Mouse (Mus musculus): ENCODE results near the gene Gucy2d. TPM values are rescaled to one million over a fixed set of nuclear protein-coding genes. Genes with fewer than 3 reads are reported as not detected.

The Gucy2d gene
- polyA plus RNA-seq, 1 experiment from 2014 or later = not detected

- Histone ChIP-seq H3K4me3 (ENCODE audit: low read length) (no peak overlapping the region), H3K27me3 (ENCODE audit: insufficient read depth, low read length) (peaks cover 12% of the 10 kb centered on the region), H3K27ac (ENCODE audit: low read length) (no peak overlapping the region), H3K9me3 (ENCODE audit: low read length) (no peaks in the 10 kb centered on the region), H3K4me1 (ENCODE audit: insufficient read depth, low read length) (peaks cover 8% of the 10 kb centered on the region; the same call in 1 of the 2 replicates), H3K36me3 (ENCODE audit: insufficient read depth, low read length) (no peaks in the 10 kb centered on the region), H3K4me2 (replicated peaks; ENCODE audit: low read depth, low read length) (no peak overlapping the region), H3K9ac (replicated peaks; ENCODE audit: low read length) (no peak overlapping the region)
- ATAC-seq (ENCODE audit: low FRiP score, low TSS enrichment) = no peak
- WGBS = 70% methylated on average over 4 of the region's 4 CpGs
These were observed 36.9 kb downstream of the Gucy2d start for GRCm38 (mm10) chr7:98477153-98477552.

GRCm38 (mm10) chr7:98480481-98480880 lies 40.3 kb downstream of the Gucy2d start:
- Histone ChIP-seq H3K9ac (replicated peaks; ENCODE audit: low read length) (no peak overlapping the region; the same call in 1 of the 2 replicates), H3K27ac (ENCODE audit: low read length) (no peak overlapping the region), H3K4me3 (ENCODE audit: low read length) (no peak overlapping the region), H3K9me3 (ENCODE audit: low read length) (no peaks in the 10 kb centered on the region), H3K27me3 (ENCODE audit: insufficient read depth, low read length) (peaks cover 12% of the 10 kb centered on the region), H3K4me2 (replicated peaks; ENCODE audit: low read depth, low read length) (no peak overlapping the region), H3K4me1 (ENCODE audit: insufficient read depth, low read length) (peaks cover 26% of the 10 kb centered on the region), H3K36me3 (ENCODE audit: insufficient read depth, low read length) (no peaks in the 10 kb centered on the region)
- 89% methylated on average over 1 of the region's 1 CpGs for WGBS
- ATAC-seq (ENCODE audit: low FRiP score, low TSS enrichment) = no peak

GRCm38 (mm10) chr7:98481066-98481734 lies 41.0 kb downstream of the Gucy2d start:
- WGBS = 5% methylated on average over 9 of the region's 9 CpGs
- no peak overlapping the region for H3K4me3 ChIP-seq (ENCODE audit: low read length)
- no peak overlapping the region; the same call in 1 of the 2 replicates for H3K9ac ChIP-seq (replicated peaks; ENCODE audit: low read length)
- H3K27ac ChIP-seq (ENCODE audit: low read length) = no peak overlapping the region
- H3K36me3 ChIP-seq (ENCODE audit: insufficient read depth, low read length) = no peaks in the 10 kb centered on the region
- no peaks in the 10 kb centered on the region for H3K9me3 ChIP-seq (ENCODE audit: low read length)
- peaks cover 32% of the 10 kb centered on the region for H3K4me1 ChIP-seq (ENCODE audit: insufficient read depth, low read length)
- H3K27me3 ChIP-seq (ENCODE audit: insufficient read depth, low read length) = peaks cover 12% of the 10 kb centered on the region
- H3K4me2 ChIP-seq (replicated peaks; ENCODE audit: low read depth, low read length) = no peak overlapping the region
- ATAC-seq (ENCODE audit: low FRiP score, low TSS enrichment) = peak; percentile 81

- no peaks in the 10 kb centered on the region for H3K36me3 ChIP-seq (ENCODE audit: insufficient read depth, low read length)
- no peak for ATAC-seq (ENCODE audit: low FRiP score, low TSS enrichment)
- 85% methylated on average over 8 of the region's 8 CpGs for WGBS
- H3K9me3 ChIP-seq (ENCODE audit: low read length) = no peaks in the 10 kb centered on the region
- peaks cover 12% of the 10 kb centered on the region for H3K27me3 ChIP-seq (ENCODE audit: insufficient read depth, low read length)
- no peak overlapping the region for H3K9ac ChIP-seq (replicated peaks; ENCODE audit: low read length)
- peaks cover 38% of the 10 kb centered on the region for H3K4me1 ChIP-seq (ENCODE audit: insufficient read depth, low read length)
- no peak overlapping the region for H3K4me2 ChIP-seq (replicated peaks; ENCODE audit: low read depth, low read length)
- H3K4me3 ChIP-seq (ENCODE audit: low read length) = no peak overlapping the region
- H3K27ac ChIP-seq (ENCODE audit: low read length) = peak overlapping the region; percentile 86; the same call in 1 of the 2 replicates
These were observed 41.6 kb downstream of the Gucy2d start for GRCm38 (mm10) chr7:98481861-98482260.

GRCm38 (mm10) chr7:98482551-98483267 lies 42.5 kb downstream of the Gucy2d start:
- Histone ChIP-seq H3K4me1 (ENCODE audit: insufficient read depth, low read length) (peaks cover 38% of the 10 kb centered on the region), H3K9ac (replicated peaks; ENCODE audit: low read length) (peak overlapping the region; percentile 50; the same call in 1 of the 2 replicates), H3K4me2 (replicated peaks; ENCODE audit: low read depth, low read length) (peak overlapping the region; percentile 14; the same call in 1 of the 2 replicates), H3K27ac (ENCODE audit: low read length) (peak overlapping the region; percentile 86), H3K9me3 (ENCODE audit: low read length) (no peaks in the 10 kb centered on the region), H3K4me3 (ENCODE audit: low read length) (no peak overlapping the region), H3K36me3 (ENCODE audit: insufficient read depth, low read length) (no peaks in the 10 kb centered on the region), H3K27me3 (ENCODE audit: insufficient read depth, low read length) (peaks cover 12% of the 10 kb centered on the region)
- WGBS = 32% methylated on average over 12 of the region's 12 CpGs
- ATAC-seq (ENCODE audit: low FRiP score, low TSS enrichment) = peak; percentile 13; the same call in 1 of the 2 replicates

- peak overlapping the region; percentile 50; the same call in 1 of the 2 replicates for H3K9ac ChIP-seq (replicated peaks; ENCODE audit: low read length)
- no peaks in the 10 kb centered on the region for H3K36me3 ChIP-seq (ENCODE audit: insufficient read depth, low read length)
- peaks cover 12% of the 10 kb centered on the region for H3K27me3 ChIP-seq (ENCODE audit: insufficient read depth, low read length)
- H3K4me3 ChIP-seq (ENCODE audit: low read length) = no peak overlapping the region
- peak overlapping the region; percentile 86 for H3K27ac ChIP-seq (ENCODE audit: low read length)
- WGBS = 36% methylated on average over 8 of the region's 8 CpGs
- ATAC-seq (ENCODE audit: low FRiP score, low TSS enrichment) = no peak
- peaks cover 38% of the 10 kb centered on the region for H3K4me1 ChIP-seq (ENCODE audit: insufficient read depth, low read length)
- no peaks in the 10 kb centered on the region for H3K9me3 ChIP-seq (ENCODE audit: low read length)
- H3K4me2 ChIP-seq (replicated peaks; ENCODE audit: low read depth, low read length) = peak overlapping the region; percentile 14; the same call in 1 of the 2 replicates
These were observed 43.0 kb downstream of the Gucy2d start for GRCm38 (mm10) chr7:98483268-98483607.

GRCm38 (mm10) chr7:98484878-98485277 lies 44.7 kb downstream of the Gucy2d start:
- WGBS = 79% methylated on average over 3 of the region's 3 CpGs
- Histone ChIP-seq H3K27ac (ENCODE audit: low read length) (no peak overlapping the region), H3K36me3 (ENCODE audit: insufficient read depth, low read length) (no peaks in the 10 kb centered on the region), H3K4me1 (ENCODE audit: insufficient read depth, low read length) (peaks cover 44% of the 10 kb centered on the region), H3K27me3 (ENCODE audit: insufficient read depth, low read length) (peaks cover 8% of the 10 kb centered on the region; the same call in 1 of the 2 replicates), H3K4me2 (replicated peaks; ENCODE audit: low read depth, low read length) (no peak overlapping the region), H3K9ac (replicated peaks; ENCODE audit: low read length) (no peak overlapping the region), H3K4me3 (ENCODE audit: low read length) (no peak overlapping the region), H3K9me3 (ENCODE audit: low read length) (no peaks in the 10 kb centered on the region)
- ATAC-seq (ENCODE audit: low FRiP score, low TSS enrichment) = no peak

GRCm38 (mm10) chr7:98485508-98485907 lies 45.3 kb downstream of the Gucy2d start:
- H3K9me3 ChIP-seq (ENCODE audit: low read length) = no peaks in the 10 kb centered on the region
- ATAC-seq (ENCODE audit: low FRiP score, low TSS enrichment) = no peak
- WGBS = 62% methylated on average over 4 of the region's 4 CpGs

GRCm38 (mm10) chr7:98486471-98486917 lies 46.3 kb downstream of the Gucy2d start:
- WGBS = 37% methylated on average over 7 of the region's 7 CpGs
- Histone ChIP-seq H3K27ac (ENCODE audit: low read length) (no peak overlapping the region), H3K4me1 (ENCODE audit: insufficient read depth, low read length) (peaks cover 40% of the 10 kb centered on the region), H3K9me3 (ENCODE audit: low read length) (no peaks in the 10 kb centered on the region), H3K27me3 (ENCODE audit: insufficient read depth, low read length) (no peaks in the 10 kb centered on the region), H3K4me3 (ENCODE audit: low read length) (no peak overlapping the region), H3K4me2 (replicated peaks; ENCODE audit: low read depth, low read length) (no peak overlapping the region), H3K9ac (replicated peaks; ENCODE audit: low read length) (no peak overlapping the region), H3K36me3 (ENCODE audit: insufficient read depth, low read length) (no peaks in the 10 kb centered on the region)
- ATAC-seq (ENCODE audit: low FRiP score, low TSS enrichment) = no peak

More at GRCm38 (mm10) chr7:98485508-98485907, 45.3 kb downstream of the Gucy2d start:
- H3K27ac ChIP-seq (ENCODE audit: low read length) = no peak overlapping the region
- H3K4me3 ChIP-seq (ENCODE audit: low read length) = no peak overlapping the region
- H3K9ac ChIP-seq (replicated peaks; ENCODE audit: low read length) = no peak overlapping the region
- 0 out of 2 replicates have a peak, but pooled peaks cover 1% of the 10 kb centered on the region for H3K27me3 ChIP-seq (ENCODE audit: insufficient read depth, low read length)
- no peaks in the 10 kb centered on the region for H3K36me3 ChIP-seq (ENCODE audit: insufficient read depth, low read length)
- H3K4me2 ChIP-seq (replicated peaks; ENCODE audit: low read depth, low read length) = no peak overlapping the region
- peaks cover 44% of the 10 kb centered on the region for H3K4me1 ChIP-seq (ENCODE audit: insufficient read depth, low read length)

All from kidney, embryonic 16.5 days (tissue).